Mouse (Mus musculus): ENCODE data around the gene Atp13a2.
A peak's percentile ranks its signal among the peaks of the same experiment; 100 is the strongest.

Atp13a2 gene

DNA sequence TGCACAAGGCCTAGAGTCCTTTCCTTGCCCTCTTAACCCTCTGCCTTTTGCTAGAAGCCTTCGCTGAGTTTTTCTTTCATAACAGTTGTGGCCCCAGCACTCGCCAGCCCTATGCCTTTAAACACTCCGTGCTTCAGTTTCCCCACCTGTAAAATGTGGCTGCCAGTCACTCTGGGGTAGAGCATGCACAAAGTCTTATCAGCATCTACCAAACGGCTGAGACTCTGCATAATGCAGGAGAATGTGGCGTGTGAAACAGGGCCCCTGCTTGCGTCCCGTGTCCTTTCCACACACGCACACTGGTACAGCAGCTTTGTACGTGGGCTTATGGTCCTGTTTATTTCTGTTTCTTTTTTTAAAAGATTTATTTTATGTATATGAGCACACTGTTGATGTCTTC is 10.1 kb downstream of the Atp13a2 start:
- no peak for DNase-seq (ENCODE audit: low read depth)

GRCm38 (mm10) chr4:141005983-141006382 is 19.3 kb downstream of the Atp13a2 start:
- no peak for DNase-seq (ENCODE audit: low read depth)

DNA sequence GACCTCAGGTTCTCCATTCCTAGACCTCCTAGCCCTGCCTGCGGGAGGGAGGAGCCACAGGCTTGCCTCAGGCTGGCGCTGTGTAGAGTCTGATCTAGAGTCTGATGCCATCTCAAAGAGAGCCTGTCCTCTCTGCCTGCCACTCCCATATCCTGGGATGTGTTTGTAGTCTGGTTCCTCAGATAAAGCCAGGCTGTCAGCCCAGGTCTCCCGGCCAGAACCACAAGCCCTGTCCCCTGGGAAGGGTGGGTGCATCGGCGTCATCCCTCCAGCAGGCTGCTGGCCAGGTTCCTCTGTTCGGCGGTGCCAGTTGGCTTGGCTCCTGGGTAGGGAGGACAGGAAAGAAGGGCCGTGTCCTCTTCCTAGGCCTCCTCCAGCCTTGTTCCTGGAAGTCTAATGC is 21.4 kb downstream of the Atp13a2 start:
- peak; percentile 17 for DNase-seq (ENCODE audit: low read depth)

GRCm38 (mm10) chr4:141010118-141010517 is 23.4 kb downstream of the Atp13a2 start, which contains the start of gene Mfap2:
Mfap2 (plus strand) TSS chr4:141010418.
- no peak for DNase-seq (ENCODE audit: low read depth)

- DNase-seq (ENCODE audit: low read depth) = no peak
Measured at GRCm38 (mm10) chr4:141010526-141010925, 23.9 kb downstream of the Atp13a2 start.

- DNase-seq (ENCODE audit: low read depth) = peak; percentile 64
Measured at GRCm38 (mm10) chr4:141010941-141011429, 24.3 kb downstream of the Atp13a2 start.

GRCm38 (mm10) chr4:141011556-141012328 is 25.1 kb downstream of the Atp13a2 start:
- DNase-seq (ENCODE audit: low read depth) = peak; percentile 90

GRCm38 (mm10) chr4:141012558-141012957 is 25.9 kb downstream of the Atp13a2 start:
- no peak for DNase-seq (ENCODE audit: low read depth)

GRCm38 (mm10) chr4:141014114-141014513 is 27.4 kb downstream of the Atp13a2 start:
- no peak for DNase-seq (ENCODE audit: low read depth)

DNA sequence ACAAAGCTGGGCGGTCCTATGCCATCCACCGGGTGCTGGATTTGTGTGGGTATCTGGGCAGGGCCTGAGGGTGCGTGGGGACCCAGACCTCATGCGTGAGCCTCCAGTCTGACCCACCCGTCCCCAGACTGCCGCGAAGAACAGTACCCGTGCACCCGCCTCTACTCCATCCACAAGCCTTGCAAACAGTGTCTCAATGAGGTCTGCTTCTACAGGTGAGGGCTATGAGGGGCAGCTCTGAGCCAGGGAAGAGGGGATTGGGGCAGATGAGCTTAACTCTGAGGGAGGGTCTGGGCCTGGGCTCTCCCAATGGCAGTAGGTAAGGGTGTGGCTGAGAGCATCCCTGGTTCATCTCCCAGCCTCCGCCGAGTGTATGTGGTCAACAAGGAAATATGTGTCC is 28.2 kb downstream of the Atp13a2 start:
- no peak for DNase-seq (ENCODE audit: low read depth)

DNA sequence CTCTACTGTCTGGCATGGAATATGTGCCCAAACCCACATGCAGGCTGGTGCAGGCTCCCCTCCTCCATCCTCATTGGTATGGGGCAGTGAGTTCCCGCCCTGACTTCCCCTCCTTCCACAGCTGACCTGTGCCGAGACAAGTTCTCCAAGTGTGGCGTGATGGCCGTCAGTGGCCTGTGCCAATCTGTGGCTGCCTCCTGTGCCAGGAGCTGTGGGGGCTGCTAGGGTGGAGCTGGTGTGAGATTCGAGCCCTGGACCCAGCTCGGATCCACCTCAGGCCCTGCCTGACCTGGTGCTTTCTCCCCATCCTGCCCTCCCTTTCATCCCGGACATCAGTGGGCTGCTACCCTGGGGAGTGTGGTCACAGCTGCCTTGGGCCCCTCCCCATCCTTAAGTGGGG is 28.7 kb downstream of the Atp13a2 start:
- DNase-seq (ENCODE audit: low read depth) = no peak

DNA sequence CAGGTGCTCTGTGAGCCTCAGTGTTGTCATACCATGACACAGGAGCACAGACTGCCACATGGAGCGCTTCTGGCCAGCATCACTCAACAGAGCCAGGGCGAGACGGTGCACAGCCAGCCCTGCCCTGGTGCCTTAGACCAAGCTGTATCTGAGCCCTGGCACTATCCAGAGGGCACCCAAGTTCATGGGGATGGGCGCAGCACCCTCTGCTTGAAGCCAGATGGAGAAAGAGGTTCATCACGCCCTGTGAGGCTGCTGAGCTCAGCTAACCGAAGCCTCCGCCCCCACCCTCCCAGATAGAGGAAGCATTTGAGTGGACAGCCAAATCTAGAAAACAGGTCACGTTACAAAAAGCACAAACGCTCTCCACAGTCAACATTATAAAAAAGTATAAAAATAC is 29.6 kb downstream of the Atp13a2 start:
- DNase-seq (ENCODE audit: low read depth) = peak; percentile 27

DNA sequence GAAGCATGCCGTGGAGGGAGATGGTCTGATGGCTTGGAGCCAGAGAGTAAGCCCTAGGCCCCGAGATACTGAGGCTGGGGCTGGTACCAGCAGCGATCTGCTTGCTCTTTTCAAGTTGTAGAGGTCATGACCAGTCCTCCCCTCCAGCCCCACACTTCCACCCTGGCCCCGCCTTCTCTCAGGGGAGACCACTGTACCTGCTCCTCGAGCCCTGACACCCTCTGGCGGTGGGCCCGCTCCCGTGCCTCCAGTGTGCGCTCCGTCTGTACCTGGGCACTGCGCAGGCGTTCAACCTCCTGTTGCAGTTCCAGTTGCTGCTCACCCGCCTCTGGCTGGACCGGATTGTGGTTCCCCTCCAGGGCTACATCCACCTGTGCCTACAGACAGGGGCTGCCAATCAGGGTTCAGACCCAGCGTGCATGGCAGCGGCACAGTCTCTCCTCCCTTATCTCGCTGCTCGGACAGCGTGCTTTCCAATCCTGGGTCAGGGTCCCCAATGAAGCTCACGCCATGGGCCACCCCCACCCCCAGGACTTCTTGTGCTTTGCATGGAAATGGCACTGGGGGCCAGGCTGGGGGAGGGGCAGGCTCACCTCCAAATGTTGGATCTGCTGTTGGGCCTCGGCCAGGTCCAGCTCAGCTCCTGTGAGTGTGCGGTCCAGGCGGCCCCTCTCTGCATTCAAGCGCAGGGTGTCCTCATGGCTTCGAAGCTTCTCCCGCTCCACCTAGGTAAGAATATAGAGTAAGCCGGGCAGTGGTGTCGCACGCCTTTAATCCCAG is 31.2 kb downstream of the Atp13a2 start:
- no peak for DNase-seq (ENCODE audit: low read depth)

- DNase-seq (ENCODE audit: low read depth) = no peak
Measured at GRCm38 (mm10) chr4:141020220-141020619, 33.5 kb downstream of the Atp13a2 start.

GRCm38 (mm10) chr4:141020811-141021613 is 34.3 kb downstream of the Atp13a2 start:
- peak; percentile 48 for DNase-seq (ENCODE audit: low read depth)

DNA sequence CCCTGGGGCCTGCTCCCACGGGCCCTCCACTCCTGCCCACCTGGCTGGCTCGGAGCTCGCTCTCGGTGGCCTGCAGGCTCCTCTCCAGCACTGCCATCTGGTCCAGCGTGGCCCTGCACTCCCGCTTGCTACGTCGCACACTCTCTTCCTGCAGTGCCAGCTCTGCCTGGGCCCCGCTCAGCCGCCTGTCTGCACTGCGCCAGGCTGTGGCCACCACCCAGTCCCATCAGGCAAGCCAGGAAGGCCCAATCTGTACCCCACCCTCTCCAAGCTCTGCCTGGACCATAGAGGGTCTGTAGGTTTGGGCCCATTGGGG is 34.9 kb downstream of the Atp13a2 start:
- no peak for DNase-seq (ENCODE audit: low read depth)

- DNase-seq (ENCODE audit: low read depth) = no peak
Measured at GRCm38 (mm10) chr4:141024052-141024451, 37.4 kb downstream of the Atp13a2 start.

DNA sequence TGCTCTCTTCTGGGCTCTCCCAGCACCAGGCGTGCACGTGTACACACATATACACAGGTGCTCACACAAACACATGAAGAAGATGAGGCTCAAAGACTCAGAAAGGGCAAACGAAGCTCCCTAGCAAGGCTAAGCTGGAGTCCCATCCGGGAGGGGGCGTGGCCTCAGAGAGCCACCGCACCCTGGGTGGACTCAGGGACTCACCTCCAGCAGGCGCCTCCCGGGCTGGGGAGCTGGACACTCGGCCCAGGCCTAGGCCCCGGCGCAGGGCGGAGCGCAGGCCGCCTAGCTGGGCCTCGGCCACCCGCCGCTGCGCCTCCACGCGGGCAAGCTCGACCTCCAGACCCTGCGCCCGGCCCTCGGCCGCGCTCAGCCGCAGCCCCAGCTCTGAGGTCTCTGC is 38.3 kb downstream of the Atp13a2 start:
- DNase-seq (ENCODE audit: low read depth) = no peak

GRCm38 (mm10) chr4:141030541-141031206 is 44.0 kb downstream of the Atp13a2 start:
- DNase-seq (ENCODE audit: low read depth) = no peak

DNA sequence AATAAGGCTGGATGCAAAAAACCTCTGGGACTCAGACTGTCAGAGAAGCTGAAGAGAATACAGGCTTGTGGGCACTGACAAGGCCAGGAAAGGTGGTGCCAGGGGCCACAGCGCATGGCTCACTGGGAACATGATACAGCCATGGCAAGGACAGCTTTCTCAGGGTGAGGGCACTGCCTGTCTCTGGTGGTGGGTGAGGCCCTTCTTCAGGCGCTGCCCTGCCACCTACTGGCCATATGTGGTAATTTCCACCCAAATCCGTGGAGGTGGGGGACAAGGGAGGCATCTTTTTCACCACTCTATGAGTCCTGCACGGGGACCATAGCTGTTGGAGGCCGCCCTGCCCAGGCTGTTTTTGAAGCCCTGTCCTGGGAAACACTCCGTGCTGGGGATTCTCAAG is 45.1 kb downstream of the Atp13a2 start:
- peak; percentile 82 for DNase-seq (ENCODE audit: low read depth)

GRCm38 (mm10) chr4:141033606-141034549 is 47.2 kb downstream of the Atp13a2 start:
- DNase-seq (ENCODE audit: low read depth) = no peak

Data from NIH3T3 (cell line).